Mouse (Mus musculus): ENCODE measurements around the gene Ctnnd2. TPM values are rescaled to one million over a fixed set of nuclear protein-coding genes. Genes with fewer than 3 reads are reported as not detected.

The Ctnnd2 gene
- polyA plus RNA-seq, 1 experiment from 2014 or later = 1.6 TPM

GRCm38 (mm10) chr15:30700762-30701161 is 528.4 kb downstream of the Ctnnd2 start:
- DNase-seq (ENCODE audit: low spot score) = no peak
- Histone ChIP-seq H3K4me1 (no peaks in the 10 kb centered on the region), H3K36me3 (no peaks in the 10 kb centered on the region), H3K4me3 (no peak overlapping the region), H3K9me3 (replicated peaks) (no peaks in the 10 kb centered on the region), H3K27me3 (ENCODE audit: low read depth, poor library complexity, severe bottlenecking) (no peaks in the 10 kb centered on the region), H3K27ac (no peak overlapping the region)
- WGBS = 82% methylated on average over 6 of the region's 6 CpGs

DNA sequence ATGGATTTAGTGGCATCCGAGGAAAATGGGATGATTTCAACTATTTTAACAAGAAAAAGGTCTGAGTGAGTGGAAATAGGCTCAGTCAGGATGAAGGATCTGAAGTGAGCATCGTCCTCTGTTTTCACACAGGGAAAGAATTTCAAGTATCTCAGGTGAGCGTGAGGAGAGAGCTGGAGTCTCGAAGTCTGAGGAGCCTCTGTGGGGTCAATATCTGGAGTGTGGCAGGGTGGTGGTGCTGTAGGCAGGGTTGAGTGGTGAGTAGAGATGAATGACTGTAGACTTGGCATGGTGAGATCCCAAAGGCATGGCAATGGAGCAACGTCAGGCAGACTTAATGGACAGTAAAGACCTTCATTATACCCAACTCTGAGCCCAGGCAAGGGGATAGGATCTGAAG is 529.2 kb downstream of the Ctnnd2 start:
- no peak for DNase-seq (ENCODE audit: low spot score)
- no peak overlapping the region for H3K27ac ChIP-seq
- no peaks in the 10 kb centered on the region for H3K36me3 ChIP-seq
- no peaks in the 10 kb centered on the region for H3K4me1 ChIP-seq
- no peaks in the 10 kb centered on the region for H3K9me3 ChIP-seq (replicated peaks)
- H3K27me3 ChIP-seq (ENCODE audit: low read depth, poor library complexity, severe bottlenecking) = no peaks in the 10 kb centered on the region
- H3K4me3 ChIP-seq = no peak overlapping the region
- 84% methylated on average over 5 of the region's 5 CpGs for WGBS

DNA sequence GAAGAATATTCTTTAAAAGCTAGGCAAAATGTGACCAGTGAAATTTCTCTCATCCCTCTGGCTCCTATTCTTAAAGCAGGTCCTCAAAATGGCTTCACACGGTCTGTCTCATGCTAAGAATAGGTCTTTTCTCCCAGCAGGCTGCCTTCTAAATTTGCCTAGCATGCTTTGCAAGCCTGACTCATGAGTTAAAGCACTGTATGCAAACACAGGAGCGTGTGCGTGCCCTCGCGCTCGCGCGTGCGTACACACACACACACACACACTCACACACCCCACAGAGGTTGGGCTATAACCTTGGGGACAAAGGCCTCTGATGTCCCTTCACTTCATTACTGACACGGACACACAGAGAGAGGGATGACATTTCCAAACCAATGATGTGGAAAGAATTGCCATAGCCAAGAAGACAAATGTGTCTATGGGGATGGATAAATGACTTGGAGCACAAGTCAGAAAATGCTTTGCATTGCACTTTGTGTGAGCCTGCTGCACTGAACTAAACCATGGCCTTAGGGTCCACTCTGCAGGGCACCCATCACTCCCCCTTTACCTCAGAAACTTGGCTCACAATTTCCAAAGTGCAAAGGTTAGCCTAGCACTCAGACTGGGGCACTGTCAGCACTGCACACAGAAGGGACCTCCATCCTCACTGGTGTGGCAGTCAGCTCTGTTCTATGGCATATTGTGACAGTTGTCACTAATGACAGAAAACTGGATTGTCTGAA is 536.8 kb downstream of the Ctnnd2 start:
- Histone ChIP-seq H3K27ac (no peak overlapping the region), H3K4me1 (no peaks in the 10 kb centered on the region)
- WGBS = 94% methylated on average over 10 of the region's 10 CpGs

GRCm38 (mm10) chr15:30709754-30710105 is 537.3 kb downstream of the Ctnnd2 start:
- no peaks in the 10 kb centered on the region for H3K36me3 ChIP-seq
- WGBS = 87% methylated on average over 2 of the region's 2 CpGs

More for the DNA sequence above, 536.8 kb downstream of the Ctnnd2 start:
- no peaks in the 10 kb centered on the region for H3K36me3 ChIP-seq
- H3K4me3 ChIP-seq = no peak overlapping the region
- no peaks in the 10 kb centered on the region for H3K9me3 ChIP-seq (replicated peaks)
- DNase-seq (ENCODE audit: low spot score) = no peak
- H3K27me3 ChIP-seq (ENCODE audit: low read depth, poor library complexity, severe bottlenecking) = no peaks in the 10 kb centered on the region

GRCm38 (mm10) chr15:30714823-30715222 is 542.4 kb downstream of the Ctnnd2 start:
- 95% methylated on average over 2 of the region's 2 CpGs for WGBS
- H3K36me3 ChIP-seq = no peaks in the 10 kb centered on the region
- H3K4me1 ChIP-seq = no peaks in the 10 kb centered on the region
- no peak for DNase-seq (ENCODE audit: low spot score)
- H3K27ac ChIP-seq = no peak overlapping the region
- H3K4me3 ChIP-seq = no peak overlapping the region
- H3K27me3 ChIP-seq (ENCODE audit: low read depth, poor library complexity, severe bottlenecking) = no peaks in the 10 kb centered on the region
- no peaks in the 10 kb centered on the region for H3K9me3 ChIP-seq (replicated peaks)

More at GRCm38 (mm10) chr15:30709754-30710105, 537.3 kb downstream of the Ctnnd2 start:
- Histone ChIP-seq H3K4me1 (no peaks in the 10 kb centered on the region), H3K4me3 (no peak overlapping the region), H3K9me3 (replicated peaks) (no peaks in the 10 kb centered on the region), H3K27ac (no peak overlapping the region), H3K27me3 (ENCODE audit: low read depth, poor library complexity, severe bottlenecking) (no peaks in the 10 kb centered on the region)
- no peak for DNase-seq (ENCODE audit: low spot score)

GRCm38 (mm10) chr15:30718811-30719210 is 546.4 kb downstream of the Ctnnd2 start:
- Histone ChIP-seq H3K9me3 (replicated peaks) (no peaks in the 10 kb centered on the region), H3K27ac (no peak overlapping the region), H3K27me3 (ENCODE audit: low read depth, poor library complexity, severe bottlenecking) (no peaks in the 10 kb centered on the region), H3K4me1 (no peaks in the 10 kb centered on the region), H3K36me3 (no peaks in the 10 kb centered on the region), H3K4me3 (no peak overlapping the region)
- no peak for DNase-seq (ENCODE audit: low spot score)
- WGBS = 84% methylated on average over 3 of the region's 3 CpGs

DNA sequence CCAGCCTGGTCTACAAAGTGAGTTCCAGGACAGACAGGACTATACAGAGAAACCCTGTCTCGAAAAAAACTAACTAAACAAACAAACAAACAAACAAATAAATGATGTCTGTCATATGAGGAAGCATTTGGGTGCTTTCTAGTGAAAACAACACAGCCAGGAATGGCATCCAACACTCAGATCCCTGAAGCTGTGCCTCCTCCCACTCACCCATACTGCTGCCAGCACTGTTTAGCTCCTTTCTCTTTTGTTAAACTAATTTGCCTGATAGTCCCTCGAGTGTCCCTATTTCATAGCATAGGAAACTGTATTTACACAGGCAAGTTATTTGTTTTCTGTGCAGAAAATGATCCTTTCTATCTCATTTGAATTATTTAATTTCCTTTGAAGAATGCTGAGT is 546.8 kb downstream of the Ctnnd2 start:
- no peak overlapping the region for H3K27ac ChIP-seq
- no peaks in the 10 kb centered on the region for H3K27me3 ChIP-seq (ENCODE audit: low read depth, poor library complexity, severe bottlenecking)
- no peak overlapping the region for H3K4me3 ChIP-seq
- 71% methylated on average over 2 of the region's 2 CpGs for WGBS
- no peak for DNase-seq (ENCODE audit: low spot score)
- H3K9me3 ChIP-seq (replicated peaks) = no peaks in the 10 kb centered on the region
- H3K4me1 ChIP-seq = no peaks in the 10 kb centered on the region
- no peaks in the 10 kb centered on the region for H3K36me3 ChIP-seq

- no peak overlapping the region for H3K4me3 ChIP-seq
- no peaks in the 10 kb centered on the region for H3K27me3 ChIP-seq (ENCODE audit: low read depth, poor library complexity, severe bottlenecking)
- H3K4me1 ChIP-seq = no peaks in the 10 kb centered on the region
- 73% methylated on average over 2 of the region's 2 CpGs for WGBS
- H3K27ac ChIP-seq = no peak overlapping the region
- no peaks in the 10 kb centered on the region for H3K9me3 ChIP-seq (replicated peaks)
- no peaks in the 10 kb centered on the region for H3K36me3 ChIP-seq
- no peak for DNase-seq (ENCODE audit: low spot score)
Measured at GRCm38 (mm10) chr15:30721098-30721497, 548.7 kb downstream of the Ctnnd2 start.

DNA sequence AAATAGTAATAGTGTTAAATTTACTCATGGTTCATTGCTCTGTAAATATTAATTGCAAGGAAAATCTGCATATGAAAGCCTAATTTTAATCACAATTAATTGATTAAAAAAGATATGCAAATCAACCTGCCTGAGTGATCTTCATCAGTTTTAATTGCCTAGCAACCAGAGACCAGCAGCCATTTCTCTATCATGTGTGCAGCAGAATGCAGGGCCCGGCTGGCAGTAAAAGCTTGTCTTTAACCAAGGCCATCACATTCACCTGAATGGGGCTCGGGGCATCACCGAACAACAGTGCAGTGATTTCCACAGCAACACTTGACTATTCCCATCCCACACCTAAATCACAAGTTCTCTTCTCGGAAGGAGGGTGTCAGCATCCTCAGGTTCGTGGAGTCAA is 553.7 kb downstream of the Ctnnd2 start:
- H3K4me1 ChIP-seq = no peaks in the 10 kb centered on the region
- WGBS = 89% methylated on average over 5 of the region's 5 CpGs
- H3K27ac ChIP-seq = no peak overlapping the region
- no peak overlapping the region for H3K4me3 ChIP-seq
- H3K27me3 ChIP-seq (ENCODE audit: low read depth, poor library complexity, severe bottlenecking) = no peaks in the 10 kb centered on the region
- no peaks in the 10 kb centered on the region for H3K36me3 ChIP-seq
- no peak for DNase-seq (ENCODE audit: low spot score)
- H3K9me3 ChIP-seq (replicated peaks) = no peaks in the 10 kb centered on the region

DNA sequence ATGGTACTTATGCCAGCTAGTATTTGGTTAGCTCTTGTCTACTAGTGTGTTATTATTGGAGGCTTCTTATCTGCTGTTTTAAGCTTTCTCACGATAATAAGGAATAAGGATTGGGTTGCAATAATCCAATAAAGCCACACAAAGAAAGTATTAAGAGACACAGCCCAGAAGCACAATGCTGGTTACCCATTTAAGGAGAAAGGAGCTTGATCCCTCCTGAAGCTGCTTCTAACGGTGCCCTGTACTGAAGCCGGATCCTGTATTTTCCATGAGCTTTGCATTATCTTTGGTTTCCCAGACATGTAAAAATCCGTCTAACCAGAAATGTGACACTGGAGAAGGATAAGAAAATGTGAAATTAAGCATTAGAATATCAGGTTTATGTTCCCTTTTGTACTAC is 565.8 kb downstream of the Ctnnd2 start:
- Histone ChIP-seq H3K4me1 (no peaks in the 10 kb centered on the region), H3K9me3 (replicated peaks) (no peaks in the 10 kb centered on the region), H3K27ac (no peak overlapping the region), H3K27me3 (ENCODE audit: low read depth, poor library complexity, severe bottlenecking) (no peaks in the 10 kb centered on the region), H3K4me3 (no peak overlapping the region), H3K36me3 (no peaks in the 10 kb centered on the region)
- 90% methylated on average over 4 of the region's 4 CpGs for WGBS
- no peak for DNase-seq (ENCODE audit: low spot score)

GRCm38 (mm10) chr15:30740728-30741127 is 568.3 kb downstream of the Ctnnd2 start:
- Histone ChIP-seq H3K27me3 (ENCODE audit: low read depth, poor library complexity, severe bottlenecking) (no peaks in the 10 kb centered on the region), H3K4me1 (no peaks in the 10 kb centered on the region), H3K27ac (no peak overlapping the region), H3K9me3 (replicated peaks) (no peaks in the 10 kb centered on the region), H3K4me3 (no peak overlapping the region), H3K36me3 (no peaks in the 10 kb centered on the region)
- WGBS = 17% methylated on average over 6 of the region's 6 CpGs
- peak; percentile 58 for DNase-seq (ENCODE audit: low spot score)

- no peaks in the 10 kb centered on the region for H3K9me3 ChIP-seq (replicated peaks)
- H3K27me3 ChIP-seq (ENCODE audit: low read depth, poor library complexity, severe bottlenecking) = no peaks in the 10 kb centered on the region
- no peaks in the 10 kb centered on the region for H3K4me1 ChIP-seq
- H3K4me3 ChIP-seq = no peak overlapping the region
- no peak overlapping the region for H3K27ac ChIP-seq
- DNase-seq (ENCODE audit: low spot score) = no peak
- H3K36me3 ChIP-seq = no peaks in the 10 kb centered on the region
- WGBS = 79% methylated on average over 2 of the region's 2 CpGs
Measured at GRCm38 (mm10) chr15:30757991-30758390, 585.6 kb downstream of the Ctnnd2 start.

DNA sequence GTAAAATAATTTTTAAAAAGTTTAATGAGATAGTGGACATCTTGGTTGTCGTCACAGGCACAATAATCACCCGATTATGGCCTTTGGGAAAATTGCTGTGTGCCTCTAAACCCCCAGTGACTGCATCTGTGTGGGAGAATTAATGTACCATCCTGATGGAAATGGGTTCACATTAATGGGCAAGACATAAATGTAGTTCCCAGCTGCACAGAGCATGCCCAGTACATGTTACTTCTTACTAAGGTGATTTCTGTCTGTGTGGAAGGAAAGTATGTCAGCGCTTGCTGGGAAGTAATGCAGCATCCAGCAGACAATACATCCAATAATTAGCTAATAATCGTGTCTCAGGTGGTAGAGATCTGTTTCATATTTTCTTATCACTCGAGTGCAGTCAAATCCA is 589.8 kb downstream of the Ctnnd2 start:
- no peak for DNase-seq (ENCODE audit: low spot score)
- Histone ChIP-seq H3K9me3 (replicated peaks) (no peaks in the 10 kb centered on the region), H3K36me3 (no peaks in the 10 kb centered on the region), H3K27me3 (ENCODE audit: low read depth, poor library complexity, severe bottlenecking) (no peaks in the 10 kb centered on the region), H3K27ac (no peak overlapping the region), H3K4me3 (no peak overlapping the region), H3K4me1 (no peaks in the 10 kb centered on the region)
- 89% methylated on average over 5 of the region's 5 CpGs for WGBS

GRCm38 (mm10) chr15:30762695-30763285 is 590.4 kb downstream of the Ctnnd2 start:
- Histone ChIP-seq H3K9me3 (replicated peaks) (no peaks in the 10 kb centered on the region), H3K36me3 (no peaks in the 10 kb centered on the region), H3K4me3 (no peak overlapping the region), H3K27me3 (ENCODE audit: low read depth, poor library complexity, severe bottlenecking) (no peaks in the 10 kb centered on the region), H3K4me1 (no peaks in the 10 kb centered on the region), H3K27ac (no peak overlapping the region)
- no peak for DNase-seq (ENCODE audit: low spot score)
- WGBS = 94% methylated on average over 1 of the region's 1 CpGs

Measured in limb, embryonic 10.5 days (tissue).